Mouse (Mus musculus): ENCODE measurements around the gene Grem1.

Gene Grem1

GRCm38 (mm10) chr2:113757525-113758310 lies 728 bp downstream of the Grem1 start:
- DNase-seq (ENCODE audit: low spot score) = no peak

DNA sequence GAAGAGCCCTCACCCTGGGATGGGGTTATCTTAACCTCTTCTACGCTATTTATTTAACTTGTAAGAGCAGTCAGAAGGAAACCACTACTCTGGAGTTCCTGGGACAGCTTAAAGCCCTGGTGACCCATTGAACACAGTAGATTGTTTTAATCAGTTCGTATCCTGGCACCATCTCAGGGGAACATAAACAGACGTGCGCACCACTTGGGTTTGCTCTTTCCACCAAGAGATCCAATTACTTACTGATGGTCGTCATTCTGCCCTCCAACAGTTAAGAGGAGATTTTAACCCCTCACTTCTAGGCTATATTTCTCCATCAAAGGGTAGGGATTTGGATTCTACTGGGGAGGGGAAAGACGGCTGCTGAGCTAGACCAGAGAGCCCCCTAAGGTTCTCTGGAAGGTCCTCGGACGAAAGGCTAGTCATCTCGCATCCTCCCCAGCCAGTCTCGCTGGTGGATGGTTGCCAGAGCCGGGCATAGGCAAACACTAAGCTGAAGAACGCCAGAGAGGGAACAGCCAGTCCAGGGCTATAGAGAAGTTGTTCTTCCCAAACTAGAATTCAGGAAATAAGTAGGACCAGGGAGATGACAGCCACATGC lies 1.4 kb downstream of the Grem1 start:
- DNase-seq (ENCODE audit: low spot score) = no peak

- DNase-seq (ENCODE audit: low spot score) = no peak
Observed at GRCm38 (mm10) chr2:113749721-113750120, 8.7 kb downstream of the Grem1 start.

DNA sequence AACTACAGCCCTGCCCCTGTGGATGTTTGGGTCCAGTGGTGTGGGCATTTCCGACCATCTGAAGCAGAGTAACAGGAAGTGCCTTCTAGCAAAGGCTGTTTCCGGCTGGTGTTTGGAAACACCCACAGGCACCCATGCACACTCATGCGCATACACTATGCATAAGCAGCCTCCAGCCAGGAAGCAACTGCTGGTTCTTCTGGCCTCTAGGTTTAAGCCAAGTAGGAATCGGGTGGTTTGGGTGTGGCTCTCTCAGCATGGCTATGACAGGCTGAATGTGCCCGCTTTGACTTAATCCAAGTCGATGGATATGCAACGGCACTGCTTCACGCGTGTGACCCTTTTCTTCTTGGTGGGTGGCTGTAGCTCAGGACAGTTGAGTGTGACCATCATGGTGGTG lies 9.1 kb downstream of the Grem1 start:
- DNase-seq (ENCODE audit: low spot score) = no peak

GRCm38 (mm10) chr2:113728581-113728980 lies 29.9 kb downstream of the Grem1 start:
- no peak for DNase-seq (ENCODE audit: low spot score)

- no peak for DNase-seq (ENCODE audit: low spot score)
Observed at GRCm38 (mm10) chr2:113714801-113715200, 43.6 kb downstream of the Grem1 start.

GRCm38 (mm10) chr2:113713406-113713805 lies 45.0 kb downstream of the Grem1 start:
- no peak for DNase-seq (ENCODE audit: low spot score)

GRCm38 (mm10) chr2:113707507-113707906 lies 50.9 kb downstream of the Grem1 start:
- DNase-seq (ENCODE audit: low spot score) = no peak

DNA sequence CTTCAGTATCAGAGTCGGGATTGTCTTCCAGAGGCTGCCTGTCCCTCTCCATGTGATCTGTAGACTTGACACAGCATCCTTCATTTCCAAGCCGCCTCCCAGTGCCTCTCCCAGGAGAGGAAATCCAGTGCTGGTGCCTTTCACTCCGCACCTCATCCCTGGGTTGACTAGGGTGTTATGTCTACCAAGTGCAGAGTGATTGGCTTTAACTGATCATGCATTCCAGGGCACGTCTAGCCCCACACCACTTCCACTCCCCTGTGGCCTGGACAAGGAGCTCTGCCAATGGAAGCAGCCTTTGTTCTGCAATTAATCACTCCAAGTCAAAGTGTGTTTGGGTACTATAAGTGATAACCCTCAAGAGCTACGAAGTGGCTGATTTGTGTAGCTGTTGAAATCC lies 56.9 kb downstream of the Grem1 start:
- DNase-seq (ENCODE audit: low spot score) = no peak

DNA sequence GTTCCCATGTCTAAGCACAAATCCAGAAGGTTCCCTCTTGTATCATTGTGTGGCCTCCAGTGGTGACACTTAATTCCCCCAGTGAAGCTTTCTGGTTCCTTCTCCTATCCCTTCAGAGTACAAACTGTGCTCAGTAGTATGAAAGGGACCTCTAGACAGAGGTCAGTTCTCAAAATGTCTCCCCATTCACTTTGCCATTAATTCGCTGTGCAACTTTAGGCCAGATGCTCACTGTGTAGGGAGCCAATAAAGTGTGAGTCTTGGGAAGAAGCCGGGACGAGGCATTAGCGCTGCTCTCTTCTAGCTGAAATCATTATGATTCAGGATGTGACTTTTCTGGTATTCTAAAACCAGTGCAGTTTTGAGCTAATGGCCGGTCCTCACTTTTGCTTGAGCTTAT lies 61.8 kb downstream of the Grem1 start:
- no peak for DNase-seq (ENCODE audit: low spot score)

GRCm38 (mm10) chr2:113696222-113696621 lies 62.2 kb downstream of the Grem1 start:
- no peak for DNase-seq (ENCODE audit: low spot score)
